Mouse (Mus musculus) E14TG2a.4 (cell line): Measurements from ENCODE around the gene Ythdf2.

Source experiments
- CTCF ChIP-seq: conservative IDR thresholded peaks from 2 replicates; pipeline ENCODE4 v1.5.1; 2014; ENCODE audit warnings: low read length
- NANOG ChIP-seq: IDR thresholded peaks from 2 replicates; pipeline ENCODE4 v1.6.1; 2014; ENCODE audit warnings: borderline replicate concordance, low read length, mixed read lengths
- POU5F1 ChIP-seq: IDR thresholded peaks from 2 replicates; pipeline ENCODE4 v1.6.1; 2014; ENCODE audit warnings: low read length, borderline replicate concordance

DNA sequence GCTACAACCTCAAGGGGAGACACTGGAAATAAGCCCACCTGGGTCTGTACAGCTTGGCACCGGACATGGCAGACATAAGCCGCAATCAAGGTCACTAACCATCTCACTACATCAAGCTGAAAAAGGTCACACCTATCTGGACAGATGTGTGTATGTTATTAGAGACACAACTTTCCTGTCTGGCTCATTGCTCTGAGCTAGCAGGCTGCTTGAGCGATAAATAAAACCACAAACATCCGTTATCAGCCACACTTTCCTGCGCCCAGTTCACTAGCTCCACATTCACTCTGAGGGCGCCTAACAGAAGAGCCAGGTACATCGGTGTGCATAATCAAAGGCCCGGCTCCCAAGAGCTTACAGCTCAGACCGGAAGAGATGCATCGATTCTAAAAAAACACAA lies 67.0 kb downstream of the Ythdf2 start:
- no peak for TF ChIP-seq CTCF
- no peak for TF ChIP-seq NANOG
- TF ChIP-seq POU5F1, result no peak
